Mouse (Mus musculus) testis, adult 2 months (tissue): ENCODE measurements around the gene Sox5.

Source experiments
- CTCF ChIP-seq: fragments of 200-500 bp; IDR thresholded peaks from 2 replicates; pipeline ENCODE4 v1.5.1; 2012; ENCODE audit warnings: low read depth, mild to moderate bottlenecking, inconsistent platforms, low read length, moderate library complexity; ENCODE audit not compliant: control insufficient read depth, insufficient read depth, insufficient replicate concordance
- POLR2A ChIP-seq: fragments of 200-500 bp; IDR thresholded peaks from 2 replicates; pipeline ENCODE4 v1.6.1; 2012; ENCODE audit warnings: low read depth, mild to moderate bottlenecking, inconsistent platforms, low read length, moderate library complexity; ENCODE audit not compliant: control insufficient read depth

DNA sequence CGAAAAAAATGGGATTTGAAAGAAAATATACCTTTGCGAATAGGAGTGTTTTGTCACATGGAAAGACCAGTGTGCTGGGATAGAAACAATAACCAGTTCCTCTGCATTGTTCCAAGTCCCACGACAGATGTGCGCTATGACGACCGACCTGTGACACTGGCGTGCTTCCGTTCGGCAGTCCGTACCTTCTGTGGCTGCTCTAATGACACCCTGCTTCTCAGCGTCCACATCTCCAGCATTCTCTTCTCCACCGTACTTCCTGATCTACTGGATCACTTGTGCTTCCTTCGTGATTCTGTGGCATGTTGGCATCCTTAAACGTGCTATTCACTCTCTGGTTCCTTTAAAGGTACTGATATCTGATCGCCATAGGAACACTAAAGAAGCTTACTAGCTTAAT is 401.6 kb downstream of the Sox5 start:
- no peak for TF ChIP-seq POLR2A
- no peak for TF ChIP-seq CTCF
